Mouse (Mus musculus) liver, postnatal 0 days (tissue): ENCODE measurements at regions not wholly inside any gene's neighbourhood (a gene's known extent, or its start where the extent isn't known, plus 50 kb on each side); places are given as distances from the start of the nearest gene placed in this dataset.

ENCODE experiments used
- ATAC-seq: fragments of 200-750 bp; cut with Nextera tagmentation; 2 replicates; pipeline ENCODE4 v1.8.0; 2017; ENCODE audit warnings: mild to moderate bottlenecking, moderate library complexity
- DNase-seq: peaks from one replicate; pipeline ENCODE4 v3.0.0-alpha.2; 2016
- H3K27ac ChIP-seq: fragments of 300-500 bp; sonication (generic); 2 replicates; pipeline ENCODE4 v1.5.1; 2014; ENCODE audit warnings: antibody characterized with exemption, moderate library complexity, mild to moderate bottlenecking, low read depth
- H3K27me3 ChIP-seq: fragments of 300-500 bp; sonication (generic); 2 replicates; pipeline ENCODE4 v1.6.1; 2014; ENCODE audit warnings: low read length, control low read depth, mixed read lengths; ENCODE audit not compliant: insufficient read depth
- H3K36me3 ChIP-seq: fragments of 300-500 bp; sonication (generic); replicated peaks from 2 replicates; pipeline ENCODE4 v1.6.1; 2014; ENCODE audit warnings: mild to moderate bottlenecking, control low read depth, low read length, moderate library complexity, mixed read lengths; ENCODE audit not compliant: insufficient read depth
- H3K4me1 ChIP-seq: fragments of 300-500 bp; sonication (generic); 2 replicates; pipeline ENCODE4 v1.6.1; 2014; ENCODE audit warnings: antibody characterized with exemption, mild to moderate bottlenecking, control low read depth; ENCODE audit not compliant: insufficient read depth
- H3K4me2 ChIP-seq: fragments of 300-500 bp; sonication (generic); 2 replicates; pipeline ENCODE4 v1.6.1; 2014; ENCODE audit warnings: low read depth, mild to moderate bottlenecking, low read length, moderate library complexity, mixed read lengths
- H3K4me3 ChIP-seq: fragments of 300-500 bp; sonication (generic); 2 replicates; pipeline ENCODE4 v1.5.1; 2014; ENCODE audit warnings: low read depth, low read length
- H3K9ac ChIP-seq: fragments of 300-500 bp; sonication (generic); replicated peaks from 2 replicates; pipeline ENCODE4 v1.6.1; 2014; ENCODE audit warnings: mild to moderate bottlenecking, moderate library complexity
- H3K9me3 ChIP-seq: fragments of 300-500 bp; sonication (generic); 2 replicates; pipeline ENCODE4 v1.6.1; 2016; ENCODE audit warnings: mild to moderate bottlenecking, control low read depth, low read length, mixed read lengths
- CTCF ChIP-seq: sonication (generic); IDR thresholded peaks from 2 replicates; pipeline ENCODE4 v1.5.1; 2016; ENCODE audit warnings: antibody characterized with exemption, low read depth
- EP300 ChIP-seq: IDR thresholded peaks from 2 replicates; pipeline ENCODE4 v1.6.1; 2016; ENCODE audit warnings: antibody characterized with exemption, low read depth, mild to moderate bottlenecking
- WGBS: fragments of 180-500 bp; shearing (Covaris S2); extraction: QIAGEN DNeasy Blood & Tissue Kit; methylation state at CpG from one replicate; pipeline ENCODE4 v1.1.7; 2014; ENCODE audit not compliant: insufficient replicate concordance; 5-methylcytosine and 5-hydroxymethylcytosine counted together

GRCm38 (mm10) chr17:3892826-3893225, 196.8 kb upstream of the Nox3 start:
- TF ChIP-seq CTCF: no peak
- TF ChIP-seq EP300: no peak
- Histone ChIP-seq H3K9ac (no peak overlapping the region), H3K4me1 (no peaks in the 10 kb centered on the region), H3K27ac (no peak overlapping the region), H3K4me2 (no peak overlapping the region), H3K36me3 (no peaks in the 10 kb centered on the region), H3K9me3 (no peaks in the 10 kb centered on the region), H3K27me3 (no peaks in the 10 kb centered on the region), H3K4me3 (no peak overlapping the region)
- ATAC-seq (no peak), DNase-seq (no peak)
- WGBS: 62% methylated on average over 3 of the region's 3 CpGs

- Histone ChIP-seq H3K4me3 (no peak overlapping the region), H3K9ac (no peak overlapping the region), H3K27ac (no peak overlapping the region), H3K4me1 (no peaks in the 10 kb centered on the region), H3K9me3 (no peaks in the 10 kb centered on the region), H3K36me3 (no peaks in the 10 kb centered on the region), H3K4me2 (no peak overlapping the region), H3K27me3 (no peaks in the 10 kb centered on the region)
- ATAC-seq: no peak
- 76% methylated on average over 1 of the region's 1 CpGs for WGBS
- DNase-seq: no peak
- TF ChIP-seq CTCF: no peak
- no peak for TF ChIP-seq EP300
These were observed 187.1 kb upstream of the Nox3 start for GRCm38 (mm10) chr17:3883146-3883545.

- WGBS: 27% methylated on average over 3 of the region's 3 CpGs
- no peaks in the 10 kb centered on the region for H3K27me3 ChIP-seq
- ATAC-seq: no peak
These were observed 183.0 kb upstream of the Nox3 start for GRCm38 (mm10) chr17:3879075-3879474.

GRCm38 (mm10) chr17:3869459-3870194, 173.6 kb upstream of the Nox3 start:
- 61% methylated on average over 4 of the region's 4 CpGs for WGBS

More at GRCm38 (mm10) chr17:3879075-3879474, 183.0 kb upstream of the Nox3 start:
- H3K27ac ChIP-seq: no peak overlapping the region
- no peaks in the 10 kb centered on the region for H3K9me3 ChIP-seq
- no peak overlapping the region for H3K4me2 ChIP-seq
- TF ChIP-seq CTCF (no peak), EP300 (no peak)
- no peaks in the 10 kb centered on the region for H3K4me1 ChIP-seq
- no peak overlapping the region for H3K9ac ChIP-seq
- H3K4me3 ChIP-seq: no peak overlapping the region
- no peaks in the 10 kb centered on the region for H3K36me3 ChIP-seq
- DNase-seq: no peak

GRCm38 (mm10) chr17:3862384-3862783, 166.3 kb upstream of the Nox3 start:
- Histone ChIP-seq H3K36me3 (no peaks in the 10 kb centered on the region), H3K4me3 (no peak overlapping the region), H3K27ac (no peak overlapping the region), H3K27me3 (no peaks in the 10 kb centered on the region), H3K4me2 (no peak overlapping the region), H3K4me1 (no peaks in the 10 kb centered on the region), H3K9ac (no peak overlapping the region), H3K9me3 (no peaks in the 10 kb centered on the region)
- DNase-seq (peak; percentile 43), ATAC-seq (0 out of 2 replicates have a peak, but pooled peaks have one; percentile 43)
- TF ChIP-seq EP300: no peak
- TF ChIP-seq CTCF: peak; percentile 58
- WGBS: 18% methylated on average over 2 of the region's 2 CpGs

More at GRCm38 (mm10) chr17:3869459-3870194, 173.6 kb upstream of the Nox3 start:
- H3K27me3 ChIP-seq: no peaks in the 10 kb centered on the region
- no peak for TF ChIP-seq EP300
- TF ChIP-seq CTCF: no peak
- ATAC-seq (no peak), DNase-seq (no peak)
- no peaks in the 10 kb centered on the region for H3K9me3 ChIP-seq
- no peaks in the 10 kb centered on the region for H3K4me1 ChIP-seq
- H3K4me2 ChIP-seq: no peak overlapping the region
- no peak overlapping the region for H3K9ac ChIP-seq
- no peaks in the 10 kb centered on the region for H3K36me3 ChIP-seq
- H3K27ac ChIP-seq: no peak overlapping the region
- H3K4me3 ChIP-seq: no peak overlapping the region

GRCm38 (mm10) chr17:3836386-3836785, 140.3 kb upstream of the Nox3 start:
- Histone ChIP-seq H3K9me3 (no peaks in the 10 kb centered on the region), H3K4me2 (no peak overlapping the region), H3K27me3 (no peaks in the 10 kb centered on the region), H3K4me3 (no peak overlapping the region), H3K4me1 (0 out of 2 replicates have a peak, but pooled peaks cover 3% of the 10 kb centered on the region), H3K27ac (no peak overlapping the region), H3K9ac (no peak overlapping the region), H3K36me3 (no peaks in the 10 kb centered on the region)
- DNase-seq: no peak
- WGBS: 62% methylated on average over 4 of the region's 4 CpGs
- TF ChIP-seq EP300 (no peak), CTCF (no peak)
- ATAC-seq: no peak
